Comparison of ENCODE assay signal across 11 mouse cellular contexts in genomic region chr6:144944435-144945365, GRCm38 (mm10).
DNase-seq lines count a peak whose midpoint lies in the region; ATAC-seq and TF ChIP-seq lines count a peak whose summit lies in the region.
"Had no signal": no experiment of that assay in that cellular context is flagged by ENCODE, and none has a peak within 500 bp of the region (broad histone marks: within the 10 kb centered on the region; RNA-seq: fewer than 3 reads in every experiment).

No protein-coding gene starts in this region.

- WGBS in embryonic facial prominence, embryonic 13.5 days = 34% methylated on average over 10 of the region's 10 CpGs
- WGBS in hindbrain, embryonic 15.5 days = 30% methylated on average over 10 of the region's 10 CpGs
- 25% methylated on average over 10 of the region's 10 CpGs for WGBS in midbrain, embryonic 15.5 days

- peak; percentile 80 for DNase-seq in embryo, embryonic 10 days (ENCODE audit: low spot score)
- no peak for DNase-seq in right cerebral cortex, adult 2 months (ENCODE audit: low spot score in 2 of 2)
- no peak for DNase-seq in thymus, postnatal 36 days
- no peak for DNase-seq in left cerebral cortex, adult 2 months (ENCODE audit: extremely low spot score in 1 of 2, low spot score in 2 of 2)
- DNase-seq: adrenal gland, postnatal 25 days; cerebellum, postnatal 25 days; lung, postnatal 4 days; thymus, adult 18-20 months had no signal

- no peak overlapping the region for H3K4me3 ChIP-seq in embryonic facial prominence, embryonic 13.5 days
- no peak overlapping the region for H3K4me3 ChIP-seq in hindbrain, embryonic 15.5 days
- no peak overlapping the region for H3K4me3 ChIP-seq in midbrain, embryonic 15.5 days
- H3K4me3 ChIP-seq in left cerebral cortex, adult 2 months = no peak overlapping the region

- H3K27ac ChIP-seq in embryonic facial prominence, embryonic 13.5 days = peak overlapping the region; percentile 39
- peak overlapping the region; percentile 57 for H3K27ac ChIP-seq in hindbrain, embryonic 15.5 days (replicated peaks)
- H3K27ac ChIP-seq in midbrain, embryonic 15.5 days = peak overlapping the region; percentile 42
- H3K27ac ChIP-seq in left cerebral cortex, adult 2 months = no peak overlapping the region

- intact Hi-C loops in left cerebral cortex, adult 2 months (cut with DNase I) = no loop called here

- no peaks in the 10 kb centered on the region for H3K27me3 ChIP-seq in embryonic facial prominence, embryonic 13.5 days
- H3K27me3 ChIP-seq in hindbrain, embryonic 15.5 days = no peaks in the 10 kb centered on the region
- no peaks in the 10 kb centered on the region for H3K27me3 ChIP-seq in midbrain, embryonic 15.5 days (replicated peaks)

- no peak for TF ChIP-seq CTCF in left cerebral cortex, adult 2 months (IDR thresholded peaks at IDR 0.05)

- H3K4me2 ChIP-seq in embryonic facial prominence, embryonic 13.5 days = peak overlapping the region; percentile 9; the same call in 1 of the 2 replicates
- no peak overlapping the region for H3K4me2 ChIP-seq in hindbrain, embryonic 15.5 days
- H3K4me2 ChIP-seq in midbrain, embryonic 15.5 days = no peak overlapping the region

- H3K4me1 ChIP-seq in embryonic facial prominence, embryonic 13.5 days = no peaks in the 10 kb centered on the region; the same call in 1 of the 2 replicates
- peaks cover 5% of the 10 kb centered on the region; the same call in 1 of the 2 replicates for H3K4me1 ChIP-seq in hindbrain, embryonic 15.5 days (replicated peaks)
- 0 out of 2 replicates have a peak, but pooled peaks cover 8% of the 10 kb centered on the region for H3K4me1 ChIP-seq in midbrain, embryonic 15.5 days

- no peak overlapping the region for H3K9ac ChIP-seq in embryonic facial prominence, embryonic 13.5 days
- H3K9ac ChIP-seq in hindbrain, embryonic 15.5 days = no peak overlapping the region
- no peak overlapping the region for H3K9ac ChIP-seq in midbrain, embryonic 15.5 days

- peak; percentile 48; the same call in 1 of the 2 replicates for ATAC-seq in embryonic facial prominence, embryonic 13.5 days (ENCODE audit: insufficient number of reproducible peaks, insufficient read depth, low FRiP score, low TSS enrichment, low read depth)
- peak; percentile 74; the same call in 1 of the 2 replicates for ATAC-seq in hindbrain, embryonic 15.5 days (ENCODE audit: low FRiP score, low read depth)
- peak; percentile 74; the same call in 1 of the 2 replicates for ATAC-seq in midbrain, embryonic 15.5 days (replicated peaks)

- H3K36me3 ChIP-seq in embryonic facial prominence, embryonic 13.5 days = no peaks in the 10 kb centered on the region
- no peaks in the 10 kb centered on the region for H3K36me3 ChIP-seq in hindbrain, embryonic 15.5 days
- H3K36me3 ChIP-seq in midbrain, embryonic 15.5 days (replicated peaks) = no peaks in the 10 kb centered on the region

- H3K9me3 ChIP-seq in embryonic facial prominence, embryonic 13.5 days = no peaks in the 10 kb centered on the region
- H3K9me3 ChIP-seq in hindbrain, embryonic 15.5 days = no peaks in the 10 kb centered on the region
- H3K9me3 ChIP-seq in midbrain, embryonic 15.5 days = no peaks in the 10 kb centered on the region
